Mouse (Mus musculus): ENCODE measurements around the gene Tpd52l1. TPM values are rescaled to one million over a fixed set of nuclear protein-coding genes. Genes with fewer than 3 reads are reported as not detected.

The Tpd52l1 gene
- polyA plus RNA-seq, 1 experiment from 2014 or later = 31.9 TPM

DNA sequence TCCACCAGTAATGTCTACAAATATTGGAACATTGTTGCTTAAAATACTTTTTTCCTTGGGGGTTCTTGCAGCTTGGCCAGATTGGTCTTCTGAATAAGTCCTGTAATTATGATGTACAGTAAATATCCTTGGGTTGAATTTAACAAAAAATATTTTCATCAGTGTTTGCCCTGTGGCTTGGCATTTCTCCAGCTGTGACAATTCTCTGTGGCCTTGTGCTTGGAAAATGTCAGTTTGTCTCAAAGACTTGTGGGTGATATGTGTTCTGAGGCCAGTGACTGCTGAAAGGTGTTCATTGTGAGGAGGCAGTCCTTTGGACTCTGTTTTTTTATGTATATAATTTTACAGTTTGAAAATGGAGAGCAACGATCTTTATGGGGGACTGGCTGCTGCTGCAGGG is 116.3 kb downstream of the Tpd52l1 start:
- Histone ChIP-seq H3K9ac (ENCODE audit: low read length) (no peak overlapping the region), H3K9me3 (ENCODE audit: control insufficient read depth, low read length) (no peaks in the 10 kb centered on the region), H3K27ac (ENCODE audit: low read depth, low read length) (no peak overlapping the region), H3K4me3 (ENCODE audit: low read depth, low read length) (no peak overlapping the region), H3K27me3 (ENCODE audit: control insufficient read depth, insufficient read depth, low read length) (no peaks in the 10 kb centered on the region), H3K36me3 (ENCODE audit: control insufficient read depth, insufficient read depth, low read length) (peaks cover 2% of the 10 kb centered on the region; the same call in 1 of the 2 replicates), H3K4me1 (ENCODE audit: control insufficient read depth, insufficient read depth, low read length) (no peaks in the 10 kb centered on the region), H3K4me2 (ENCODE audit: low read depth) (no peak overlapping the region)
- 84% methylated on average over 1 of the region's 1 CpGs for WGBS
- DNase-seq (ENCODE audit: low spot score) (no peak), ATAC-seq (ENCODE audit: insufficient read depth, low FRiP score, low TSS enrichment) (no peak)

- Histone ChIP-seq H3K27me3 (ENCODE audit: control insufficient read depth, insufficient read depth, low read length) (no peaks in the 10 kb centered on the region), H3K4me1 (ENCODE audit: control insufficient read depth, insufficient read depth, low read length) (no peaks in the 10 kb centered on the region), H3K4me2 (ENCODE audit: low read depth) (no peak overlapping the region), H3K27ac (ENCODE audit: low read depth, low read length) (no peak overlapping the region), H3K9me3 (ENCODE audit: control insufficient read depth, low read length) (no peaks in the 10 kb centered on the region), H3K9ac (ENCODE audit: low read length) (no peak overlapping the region), H3K4me3 (ENCODE audit: low read depth, low read length) (no peak overlapping the region), H3K36me3 (ENCODE audit: control insufficient read depth, insufficient read depth, low read length) (0 out of 2 replicates have a peak, but pooled peaks cover 2% of the 10 kb centered on the region)
- no peak for ATAC-seq (ENCODE audit: insufficient read depth, low FRiP score, low TSS enrichment)
- no peak for DNase-seq (ENCODE audit: low spot score)
- 81% methylated on average over 5 of the region's 5 CpGs for WGBS
Observed at GRCm38 (mm10) chr10:31318491-31318890, 127.3 kb downstream of the Tpd52l1 start.

- H3K27ac ChIP-seq (ENCODE audit: low read depth, low read length) = 0 out of 2 replicates have a peak within 1 kb of the TSS, but pooled peaks have one; percentile 60
- WGBS = 4% methylated on average over 39 of the region's 44 CpGs
- H3K27me3 ChIP-seq (ENCODE audit: control insufficient read depth, insufficient read depth, low read length) = no peaks in the 10 kb centered on the region
- peak within 1 kb of the TSS; percentile 60 for H3K4me3 ChIP-seq (ENCODE audit: low read depth, low read length)
- ATAC-seq (ENCODE audit: insufficient read depth, low FRiP score, low TSS enrichment) = peak; percentile 95
- no peaks in the 10 kb centered on the region for H3K36me3 ChIP-seq (ENCODE audit: control insufficient read depth, insufficient read depth, low read length)
- DNase-seq (ENCODE audit: low spot score) = peak; percentile 85
- H3K4me2 ChIP-seq (ENCODE audit: low read depth) = peak within 1 kb of the TSS; percentile 70
- H3K4me1 ChIP-seq (ENCODE audit: control insufficient read depth, insufficient read depth, low read length) = no peaks in the 10 kb centered on the region
- peak within 1 kb of the TSS; percentile 87 for H3K9ac ChIP-seq (ENCODE audit: low read length)
- H3K9me3 ChIP-seq (ENCODE audit: control insufficient read depth, low read length) = no peaks in the 10 kb centered on the region
Observed at GRCm38 (mm10) chr10:31312865-31313848, 132.6 kb downstream of the Tpd52l1 start, which contains the start of gene Hddc2. Gene Hddc2, plus strand, starts transcription at chr10:31313383.

DNA sequence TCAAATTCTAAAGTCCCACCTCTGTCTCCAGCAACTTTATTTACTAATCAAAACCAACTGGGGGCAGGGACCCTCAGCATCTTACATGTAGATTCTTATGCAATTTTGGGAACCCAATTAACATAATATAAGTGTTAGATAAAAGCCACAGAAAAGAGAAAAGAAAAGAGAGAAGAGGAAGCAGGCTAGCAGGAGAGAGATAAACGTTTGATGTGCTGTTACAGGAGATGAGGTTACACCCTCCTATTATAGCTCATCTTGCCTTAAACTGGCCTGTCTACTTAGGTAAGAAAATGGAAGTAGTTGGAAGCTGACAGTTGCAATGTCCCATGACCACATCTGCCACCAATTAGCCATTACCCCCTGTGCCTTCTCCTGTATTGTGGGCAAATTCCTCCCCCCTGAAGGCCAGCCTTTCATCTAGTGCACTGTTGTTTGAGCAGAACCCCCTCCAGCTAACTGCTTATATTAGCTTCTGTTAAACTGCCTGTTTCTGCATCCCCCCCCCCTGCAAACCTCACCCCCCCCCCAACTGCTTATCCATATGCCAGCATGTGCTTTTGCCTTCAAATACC is 138.6 kb downstream of the Tpd52l1 start:
- no peak for DNase-seq (ENCODE audit: low spot score)
- 13% methylated on average over 1 of the region's 1 CpGs for WGBS
- Histone ChIP-seq H3K27me3 (ENCODE audit: control insufficient read depth, insufficient read depth, low read length) (no peaks in the 10 kb centered on the region), H3K4me3 (ENCODE audit: low read depth, low read length) (no peak overlapping the region), H3K9ac (ENCODE audit: low read length) (no peak overlapping the region), H3K4me2 (ENCODE audit: low read depth) (no peak overlapping the region), H3K4me1 (ENCODE audit: control insufficient read depth, insufficient read depth, low read length) (no peaks in the 10 kb centered on the region), H3K36me3 (ENCODE audit: control insufficient read depth, insufficient read depth, low read length) (no peaks in the 10 kb centered on the region), H3K9me3 (ENCODE audit: control insufficient read depth, low read length) (no peaks in the 10 kb centered on the region), H3K27ac (ENCODE audit: low read depth, low read length) (no peak overlapping the region)
- no peak for ATAC-seq (ENCODE audit: insufficient read depth, low FRiP score, low TSS enrichment)

- no peak overlapping the region for H3K4me3 ChIP-seq (ENCODE audit: low read depth, low read length)
- no peaks in the 10 kb centered on the region for H3K36me3 ChIP-seq (ENCODE audit: control insufficient read depth, insufficient read depth, low read length)
- 93% methylated on average over 2 of the region's 2 CpGs for WGBS
- no peaks in the 10 kb centered on the region for H3K9me3 ChIP-seq (ENCODE audit: control insufficient read depth, low read length)
- no peak overlapping the region for H3K4me2 ChIP-seq (ENCODE audit: low read depth)
- no peaks in the 10 kb centered on the region for H3K27me3 ChIP-seq (ENCODE audit: control insufficient read depth, insufficient read depth, low read length)
- no peaks in the 10 kb centered on the region for H3K4me1 ChIP-seq (ENCODE audit: control insufficient read depth, insufficient read depth, low read length)
- H3K9ac ChIP-seq (ENCODE audit: low read length) = no peak overlapping the region
- no peak overlapping the region for H3K27ac ChIP-seq (ENCODE audit: low read depth, low read length)
- DNase-seq (ENCODE audit: low spot score) = no peak
- ATAC-seq (ENCODE audit: insufficient read depth, low FRiP score, low TSS enrichment) = no peak
Observed at GRCm38 (mm10) chr10:31303446-31303845, 142.3 kb downstream of the Tpd52l1 start.

GRCm38 (mm10) chr10:31300292-31300691 is 145.5 kb downstream of the Tpd52l1 start:
- Histone ChIP-seq H3K27ac (ENCODE audit: low read depth, low read length) (no peak overlapping the region), H3K27me3 (ENCODE audit: control insufficient read depth, insufficient read depth, low read length) (no peaks in the 10 kb centered on the region), H3K9me3 (ENCODE audit: control insufficient read depth, low read length) (no peaks in the 10 kb centered on the region), H3K4me1 (ENCODE audit: control insufficient read depth, insufficient read depth, low read length) (no peaks in the 10 kb centered on the region), H3K9ac (ENCODE audit: low read length) (no peak overlapping the region), H3K4me2 (ENCODE audit: low read depth) (no peak overlapping the region), H3K36me3 (ENCODE audit: control insufficient read depth, insufficient read depth, low read length) (no peaks in the 10 kb centered on the region), H3K4me3 (ENCODE audit: low read depth, low read length) (no peak overlapping the region)
- ATAC-seq (ENCODE audit: insufficient read depth, low FRiP score, low TSS enrichment) = no peak
- 85% methylated on average over 1 of the region's 1 CpGs for WGBS
- DNase-seq (ENCODE audit: low spot score) = no peak

DNA sequence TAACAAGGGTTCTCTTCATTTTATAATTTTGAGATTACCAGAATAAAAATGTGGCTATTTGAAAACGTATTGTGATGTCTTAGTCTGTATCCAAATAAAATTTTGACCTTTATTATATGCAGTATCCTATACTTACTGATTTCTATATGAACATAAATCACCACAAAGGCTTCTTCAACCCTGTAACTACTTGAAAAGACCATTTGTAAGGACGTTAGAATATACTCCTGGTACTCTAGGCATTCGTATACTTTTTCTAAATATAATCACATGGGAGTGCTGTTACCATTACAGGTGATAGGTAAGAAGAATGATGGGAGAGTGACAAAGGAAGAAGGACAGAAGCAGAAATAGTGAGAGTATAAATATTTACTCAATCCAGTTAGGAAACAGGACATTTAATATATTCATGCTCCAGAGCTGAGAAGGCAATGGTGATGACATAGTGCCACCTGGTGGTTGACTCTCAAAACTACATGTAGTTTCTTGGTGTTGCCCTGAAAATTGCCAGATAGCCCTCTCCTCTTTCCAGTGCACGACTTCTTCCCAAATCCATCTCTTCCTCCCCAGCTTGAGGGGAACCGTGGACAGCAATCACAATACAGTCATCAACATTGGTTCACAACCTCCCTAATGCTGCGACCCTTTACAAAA is 146.7 kb downstream of the Tpd52l1 start:
- Histone ChIP-seq H3K4me2 (ENCODE audit: low read depth) (no peak overlapping the region), H3K27me3 (ENCODE audit: control insufficient read depth, insufficient read depth, low read length) (no peaks in the 10 kb centered on the region), H3K9ac (ENCODE audit: low read length) (no peak overlapping the region), H3K27ac (ENCODE audit: low read depth, low read length) (no peak overlapping the region), H3K36me3 (ENCODE audit: control insufficient read depth, insufficient read depth, low read length) (no peaks in the 10 kb centered on the region), H3K4me1 (ENCODE audit: control insufficient read depth, insufficient read depth, low read length) (no peaks in the 10 kb centered on the region), H3K4me3 (ENCODE audit: low read depth, low read length) (no peak overlapping the region), H3K9me3 (ENCODE audit: control insufficient read depth, low read length) (no peaks in the 10 kb centered on the region)
- DNase-seq (ENCODE audit: low spot score) = peak; percentile 53
- peak; percentile 61; the same call in 1 of the 2 replicates for ATAC-seq (ENCODE audit: insufficient read depth, low FRiP score, low TSS enrichment)
- 46% methylated on average over 6 of the region's 6 CpGs for WGBS

- WGBS = 54% methylated on average over 2 of the region's 2 CpGs
- Histone ChIP-seq H3K27ac (ENCODE audit: low read depth, low read length) (no peak overlapping the region), H3K27me3 (ENCODE audit: control insufficient read depth, insufficient read depth, low read length) (no peaks in the 10 kb centered on the region), H3K4me1 (ENCODE audit: control insufficient read depth, insufficient read depth, low read length) (no peaks in the 10 kb centered on the region), H3K9me3 (ENCODE audit: control insufficient read depth, low read length) (no peaks in the 10 kb centered on the region), H3K36me3 (ENCODE audit: control insufficient read depth, insufficient read depth, low read length) (no peaks in the 10 kb centered on the region), H3K4me3 (ENCODE audit: low read depth, low read length) (no peak overlapping the region), H3K9ac (ENCODE audit: low read length) (no peak overlapping the region), H3K4me2 (ENCODE audit: low read depth) (no peak overlapping the region)
- DNase-seq (ENCODE audit: low spot score) = no peak
- no peak for ATAC-seq (ENCODE audit: insufficient read depth, low FRiP score, low TSS enrichment)
Observed at GRCm38 (mm10) chr10:31298263-31298662, 147.5 kb downstream of the Tpd52l1 start.
